Mouse (Mus musculus): Measurements from ENCODE around the gene Fpgs. TPM values are rescaled to one million over a fixed set of nuclear protein-coding genes. Genes with fewer than 3 reads are reported as not detected.

Fpgs gene
- 140 and 142 TPM in 2 replicates for polyA plus RNA-seq (2012; rRNA removed)

DNA sequence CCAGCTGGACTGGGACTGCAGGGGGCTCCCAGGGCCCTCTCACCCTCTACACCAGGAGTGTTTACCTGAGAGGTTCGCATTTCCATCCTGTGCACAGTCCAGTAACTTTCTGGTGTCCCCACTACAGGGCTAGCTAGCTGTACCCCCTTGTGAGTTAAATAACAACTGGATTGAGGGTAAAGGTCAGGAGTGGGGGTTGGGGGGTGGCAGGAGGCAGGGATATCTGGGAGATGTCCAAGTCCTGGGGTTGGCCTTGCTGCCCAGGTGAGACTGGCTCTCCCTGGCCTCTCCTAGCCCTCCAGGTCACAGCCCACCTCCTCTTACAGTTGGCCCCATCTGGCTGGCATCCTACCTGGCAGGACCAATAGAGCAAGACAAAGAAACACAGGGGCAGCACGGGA, at the start of gene Fpgs:
Fpgs (minus strand) TSS at position 125 of the 401 bp plus-strand sequence.

DNA sequence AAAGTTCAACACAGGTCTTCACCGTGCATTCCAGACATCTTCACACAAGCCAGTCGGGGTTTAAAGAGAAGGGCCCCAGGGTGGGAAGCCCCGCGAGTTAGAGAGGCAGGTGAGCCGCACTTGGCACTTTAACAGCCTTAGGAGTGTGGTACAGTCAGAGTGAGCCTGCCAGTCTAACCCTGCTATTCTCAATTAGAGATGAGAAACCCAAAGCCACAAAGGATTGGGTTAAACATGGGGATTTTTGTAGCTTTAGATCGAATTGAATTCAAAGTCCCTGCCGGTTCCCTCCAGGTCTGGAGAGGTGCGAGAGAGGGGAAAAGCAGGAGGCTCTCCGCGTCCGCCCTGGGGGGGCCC, 36.9 kb upstream of the Fpgs start, which contains the start of gene 6330409D20Rik:
6330409D20Rik (minus strand) TSS at position 101 of the 357 bp plus-strand sequence.

DNA sequence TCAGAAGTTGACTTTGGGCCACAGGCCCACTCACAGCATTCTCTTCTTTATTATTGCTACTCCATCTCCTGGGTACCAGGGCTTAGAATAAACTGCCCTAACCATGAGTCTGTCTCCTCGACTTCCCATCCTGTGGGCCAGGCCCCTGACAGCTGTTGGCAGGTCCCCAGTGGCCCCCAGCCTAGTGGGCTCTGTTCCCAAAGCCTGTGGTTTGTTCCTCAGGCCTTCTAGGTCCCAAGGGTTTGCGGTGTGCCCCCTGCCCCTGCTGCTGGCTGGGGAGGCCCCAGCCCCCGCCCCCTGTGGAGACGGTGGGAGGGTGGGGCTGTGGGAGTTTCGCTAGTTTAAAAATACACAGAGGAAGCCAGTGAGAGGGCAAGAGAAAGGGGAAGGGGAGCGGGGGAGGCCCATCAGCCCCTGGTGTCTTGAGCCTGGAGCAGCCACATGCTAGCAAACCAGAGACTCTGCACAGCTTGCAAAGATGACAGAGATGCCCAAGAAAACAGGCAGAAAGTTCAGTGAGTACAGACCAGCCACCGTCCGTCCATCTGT, 16.8 kb upstream of the Fpgs start, which contains the start of gene Sh2d3c:
Sh2d3c (plus strand) TSS at position 375 of the 549 bp plus-strand sequence.

DNA sequence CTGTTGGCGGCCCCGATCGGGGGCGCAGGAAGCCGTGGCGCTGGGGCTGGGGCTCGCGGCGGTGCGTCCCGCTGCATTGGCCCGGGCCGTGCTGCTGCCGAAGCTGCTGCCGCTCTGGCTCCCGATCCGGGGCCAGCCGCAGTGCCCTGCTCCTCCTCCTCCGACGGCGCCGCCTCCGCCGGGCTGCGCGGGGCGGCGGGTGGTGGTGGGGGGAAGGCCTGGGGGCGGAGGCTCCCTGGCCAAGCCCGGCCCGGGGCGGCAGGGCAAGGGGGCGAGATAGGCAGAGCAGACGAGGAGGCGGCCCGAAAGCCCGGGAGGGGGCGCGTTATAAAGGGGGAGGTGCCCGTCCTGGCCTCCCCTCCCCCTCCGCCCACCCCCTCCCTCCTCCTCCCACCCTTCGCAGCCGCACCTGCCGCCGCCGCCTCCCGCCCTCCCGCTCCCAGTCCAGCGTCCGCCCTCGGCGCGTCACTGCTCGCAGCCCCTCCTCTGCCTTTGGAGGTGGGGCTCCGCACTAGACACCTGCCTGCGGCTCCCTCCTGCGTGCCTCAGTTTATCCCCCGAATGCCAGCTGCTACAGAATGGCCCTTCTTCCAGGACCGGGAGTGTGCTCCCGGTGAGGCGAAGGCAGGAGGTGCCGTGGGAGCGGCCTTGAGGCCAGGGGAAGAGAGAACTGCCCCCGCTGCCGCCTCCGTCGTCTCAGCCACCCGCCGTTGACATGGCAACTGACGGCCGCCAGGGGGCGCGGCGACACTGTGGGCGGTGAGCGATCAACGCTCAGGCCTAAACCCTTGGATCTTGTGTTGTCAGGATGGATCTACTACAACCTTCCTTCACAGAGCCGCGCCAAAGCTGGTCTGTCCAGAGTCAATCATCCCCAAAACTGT, 9.2 kb upstream of the Fpgs start, which contains the start of gene Cdk9:
Cdk9 (minus strand) TSS at position 143 of the 884 bp plus-strand sequence.

DNA sequence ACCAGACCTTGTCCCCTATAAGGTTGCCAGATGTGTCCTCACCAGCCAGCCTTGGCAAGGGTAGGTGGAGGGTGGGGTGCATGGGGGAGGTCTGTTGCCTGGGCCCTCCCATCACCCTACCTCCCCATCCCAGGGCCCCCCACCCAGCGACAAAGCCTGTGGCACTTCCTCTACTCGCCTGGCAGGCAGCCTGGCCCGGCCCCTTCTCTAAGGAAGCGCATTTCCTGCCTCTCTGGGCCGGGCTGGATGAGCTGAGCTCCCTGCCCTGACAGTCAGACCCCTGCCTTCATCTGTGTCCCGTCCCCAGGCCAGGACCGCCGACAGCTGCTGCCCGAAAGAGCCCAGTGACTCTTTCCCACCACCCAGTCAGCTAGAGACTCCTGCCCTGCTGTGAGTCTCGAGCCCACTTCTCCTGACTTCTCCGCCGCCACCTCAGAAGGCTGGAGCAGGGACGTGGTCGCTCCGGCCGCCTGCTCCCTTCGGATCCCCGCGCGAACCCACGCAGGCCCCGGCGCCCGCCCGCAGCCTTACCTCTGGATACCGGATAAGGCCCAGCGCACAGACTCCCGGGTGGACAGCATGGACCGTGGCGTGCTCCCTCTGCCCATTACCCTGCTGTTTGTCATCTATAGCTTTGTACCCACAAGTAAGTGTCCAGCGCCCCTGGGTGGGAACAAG, 57.4 kb downstream of the Fpgs start, which contains the start of gene Eng:
Eng (plus strand) TSS at position 217 of the 678 bp plus-strand sequence.

Other genes starting within 250 kb of the Fpgs start
- gene Fam102a, start 168.8 kb downstream of the Fpgs start, polyA plus RNA-seq (2012; rRNA removed), result 3.1 and 3.4 TPM in 2 replicates
- gene Dpm2, start 133.3 kb downstream of the Fpgs start, polyA plus RNA-seq (2012; rRNA removed), result 45.1 and 48.7 TPM in 2 replicates
- 0.04 and 0.07 TPM in 2 replicates for gene Pip5kl1, start 129.3 kb downstream of the Fpgs start, polyA plus RNA-seq (2012; rRNA removed)
- gene 9430097D07Rik, start 128.5 kb downstream of the Fpgs start, polyA plus RNA-seq (2012; rRNA removed), result not detected in 2 replicates
- 4.1 TPM in 2 replicates for gene St6galnac4, start 117.0 kb downstream of the Fpgs start, polyA plus RNA-seq (2012; rRNA removed)
- 24.2 and 25.0 TPM in 2 replicates for gene St6galnac6, start 104.4 kb downstream of the Fpgs start, polyA plus RNA-seq (2012; rRNA removed)
- gene Ak1, start 82.4 kb downstream of the Fpgs start, polyA plus RNA-seq (2012; rRNA removed), result 0.37 and 0.62 TPM in 2 replicates
- 24.4 and 26.0 TPM in 2 replicates for gene Eng, start 57.5 kb downstream of the Fpgs start, polyA plus RNA-seq (2012; rRNA removed)
- 62.0 and 72.6 TPM in 2 replicates for gene Cdk9, start 8.9 kb upstream of the Fpgs start, polyA plus RNA-seq (2012; rRNA removed)
- gene Sh2d3c, start 16.9 kb upstream of the Fpgs start, polyA plus RNA-seq (2012; rRNA removed), result 12.4 and 13.9 TPM in 2 replicates
- 0.06 TPM in 1 of 2 replicates, not detected in the other for gene 6330409D20Rik, start 36.9 kb upstream of the Fpgs start, polyA plus RNA-seq (2012; rRNA removed)
- 26.5 and 28.5 TPM in 2 replicates for gene Tor2a, start 53.1 kb upstream of the Fpgs start, polyA plus RNA-seq (2012; rRNA removed)
- 0.10 and 0.14 TPM in 2 replicates for gene Ttc16, start 71.5 kb upstream of the Fpgs start, polyA plus RNA-seq (2012; rRNA removed)
- gene Ptrh1, start 71.6 kb upstream of the Fpgs start, polyA plus RNA-seq (2012; rRNA removed), result 1.2 and 1.4 TPM in 2 replicates
- not detected in 2 replicates for gene Cfap157, start 80.3 kb upstream of the Fpgs start, polyA plus RNA-seq (2012; rRNA removed)
- gene Stxbp1, start 143.1 kb upstream of the Fpgs start, polyA plus RNA-seq (2012; rRNA removed), result 1.8 and 1.9 TPM in 2 replicates
- 16.2 and 16.6 TPM in 2 replicates for gene Fam129b, start 172.0 kb upstream of the Fpgs start, polyA plus RNA-seq (2012; rRNA removed)